Mouse (Mus musculus) C2C12 (cell line): ENCODE data around the gene Mdfi. TPM values are rescaled to one million over a fixed set of nuclear protein-coding genes. Genes with fewer than 3 reads are reported as not detected.

Experiments
- H3K27me3 ChIP-seq: one replicate; pipeline ENCODE4 v1.6.1; 2011; ENCODE audit not compliant: control insufficient read depth, insufficient read depth, insufficient read length
- H3K36me3 ChIP-seq: one replicate; pipeline ENCODE4 v1.6.1; 2011; ENCODE audit not compliant: control insufficient read depth, insufficient read depth
- H3K4me3 ChIP-seq: one replicate; pipeline ENCODE4 v1.5.1; 2011; ENCODE audit warnings: mild to moderate bottlenecking, control low read depth; ENCODE audit not compliant: poor library complexity, insufficient read depth, severe bottlenecking
- H3K79me2 ChIP-seq: one replicate; pipeline ENCODE4 v1.6.1; 2011; ENCODE audit not compliant: control insufficient read depth, insufficient read depth
- H3K79me3 ChIP-seq: one replicate; pipeline ENCODE4 v1.6.1; 2011; ENCODE audit warnings: low read depth, control low read depth
- H3ac ChIP-seq: one replicate; pipeline ENCODE3; 2011; ENCODE audit warnings: low read depth; ENCODE audit not compliant: control insufficient read depth, insufficient read length
- CEBPB ChIP-seq: IDR thresholded peaks from one replicate; pipeline ENCODE4 v1.6.1; 2011; ENCODE audit warnings: low read depth, mild to moderate bottlenecking, control low read depth, moderate library complexity
- CTCF ChIP-seq: IDR thresholded peaks from one replicate; pipeline ENCODE4 v1.5.1; 2011; ENCODE audit not compliant: control insufficient read depth, insufficient read depth, insufficient read length
- FOSL1 ChIP-seq: IDR thresholded peaks from one replicate; pipeline ENCODE4 v1.8.0; 2011; ENCODE audit warnings: mild to moderate bottlenecking, low read length; ENCODE audit not compliant: poor library complexity, insufficient read depth, severe bottlenecking
- MAX ChIP-seq: IDR thresholded peaks from one replicate; pipeline ENCODE4 v1.6.1; 2011; ENCODE audit warnings: mild to moderate bottlenecking, control low read depth
- MYOD1 ChIP-seq: IDR thresholded peaks from one replicate; pipeline ENCODE4 v1.6.1; 2011; ENCODE audit warnings: low read depth; ENCODE audit not compliant: control insufficient read depth, insufficient read length
- MYOG ChIP-seq: IDR thresholded peaks from one replicate; pipeline ENCODE4 v1.6.1; 2011; ENCODE audit not compliant: control insufficient read depth, insufficient read length; ENCODE audit errors: extremely low read depth
- USF1 ChIP-seq: IDR thresholded peaks from one replicate; pipeline ENCODE4 v1.6.1; 2011; ENCODE audit warnings: low read depth, mild to moderate bottlenecking, control low read depth, moderate library complexity
- polyA plus RNA-seq: library from polyadenylated mRNA; unstranded; fragments of >200 nt; fragmentation: generic; extraction: Trizol; gene quantifications from one replicate; pipeline ENCODE4 v1.2.1, GENCODE M21; 2012; ENCODE audit warnings: missing spikeins

Mdfi gene
- polyA plus RNA-seq, 1 experiment: 0.68 TPM

GRCm38 (mm10) chr17:47843465-47843864 is 9.0 kb upstream of the Mdfi start:
- Histone ChIP-seq H3K4me3 (no peak overlapping the region), H3K79me3 (no peaks in the 10 kb centered on the region), H3K27me3 (no peaks in the 10 kb centered on the region), H3ac (no peak overlapping the region), H3K79me2 (no peaks in the 10 kb centered on the region), H3K36me3 (no peaks in the 10 kb centered on the region)
- no peak for TF ChIP-seq FOSL1
- no peak for TF ChIP-seq USF1
- TF ChIP-seq CTCF: no peak
- no peak for TF ChIP-seq CEBPB
- no peak for TF ChIP-seq MYOG
- no peak for TF ChIP-seq MAX
- TF ChIP-seq MYOD1: no peak

- TF ChIP-seq FOSL1 (no peak), MAX (peak; percentile 48), USF1 (peak; percentile 25)
- no peaks in the 10 kb centered on the region for H3K27me3 ChIP-seq
- H3K79me2 ChIP-seq: no peaks in the 10 kb centered on the region
- H3K79me3 ChIP-seq: no peaks in the 10 kb centered on the region
- H3K36me3 ChIP-seq: no peaks in the 10 kb centered on the region
- no peak overlapping the region for H3ac ChIP-seq
- H3K4me3 ChIP-seq: no peak overlapping the region
Observed at GRCm38 (mm10) chr17:47841931-47842623, 7.6 kb upstream of the Mdfi start.

GRCm38 (mm10) chr17:47841521-47841920 is 7.0 kb upstream of the Mdfi start:
- Histone ChIP-seq H3ac (no peak overlapping the region), H3K79me2 (no peaks in the 10 kb centered on the region), H3K4me3 (no peak overlapping the region), H3K27me3 (no peaks in the 10 kb centered on the region), H3K36me3 (no peaks in the 10 kb centered on the region), H3K79me3 (no peaks in the 10 kb centered on the region)
- no peak for TF ChIP-seq CTCF
- no peak for TF ChIP-seq CEBPB

GRCm38 (mm10) chr17:47837808-47838207 is 3.3 kb upstream of the Mdfi start:
- Histone ChIP-seq H3K36me3 (no peaks in the 10 kb centered on the region), H3K79me3 (no peaks in the 10 kb centered on the region), H3ac (no peak overlapping the region), H3K4me3 (no peak overlapping the region), H3K27me3 (peaks cover 15% of the 10 kb centered on the region), H3K79me2 (no peaks in the 10 kb centered on the region)
- no peak for TF ChIP-seq CEBPB
- no peak for TF ChIP-seq MYOD1
- no peak for TF ChIP-seq MAX
- no peak for TF ChIP-seq CTCF
- no peak for TF ChIP-seq MYOG
- no peak for TF ChIP-seq USF1
- TF ChIP-seq FOSL1: no peak

- peaks cover 28% of the 10 kb centered on the region for H3K27me3 ChIP-seq
- no peak overlapping the region for H3ac ChIP-seq
- TF ChIP-seq MAX: no peak
- TF ChIP-seq MYOG: no peak
- no peak for TF ChIP-seq USF1
- TF ChIP-seq MYOD1: no peak
- no peak for TF ChIP-seq CTCF
- no peak for TF ChIP-seq FOSL1
- no peak for TF ChIP-seq CEBPB
- H3K79me2 ChIP-seq: no peaks in the 10 kb centered on the region
- H3K4me3 ChIP-seq: no peak overlapping the region
- no peaks in the 10 kb centered on the region for H3K36me3 ChIP-seq
- H3K79me3 ChIP-seq: no peaks in the 10 kb centered on the region
Observed at GRCm38 (mm10) chr17:47833628-47834481, 636 bp downstream of the Mdfi start.

- Histone ChIP-seq H3K4me3 (no peak overlapping the region), H3K27me3 (peaks cover 30% of the 10 kb centered on the region), H3K36me3 (no peaks in the 10 kb centered on the region), H3K79me3 (no peaks in the 10 kb centered on the region), H3ac (no peak overlapping the region), H3K79me2 (no peaks in the 10 kb centered on the region)
- TF ChIP-seq CTCF (no peak), USF1 (no peak), MYOD1 (no peak), CEBPB (no peak), MAX (no peak), MYOG (no peak)
Observed at GRCm38 (mm10) chr17:47833029-47833627, 1.4 kb downstream of the Mdfi start.
